ENCODE assay signal across 9 mouse cellular contexts in the genomic region with DNA sequence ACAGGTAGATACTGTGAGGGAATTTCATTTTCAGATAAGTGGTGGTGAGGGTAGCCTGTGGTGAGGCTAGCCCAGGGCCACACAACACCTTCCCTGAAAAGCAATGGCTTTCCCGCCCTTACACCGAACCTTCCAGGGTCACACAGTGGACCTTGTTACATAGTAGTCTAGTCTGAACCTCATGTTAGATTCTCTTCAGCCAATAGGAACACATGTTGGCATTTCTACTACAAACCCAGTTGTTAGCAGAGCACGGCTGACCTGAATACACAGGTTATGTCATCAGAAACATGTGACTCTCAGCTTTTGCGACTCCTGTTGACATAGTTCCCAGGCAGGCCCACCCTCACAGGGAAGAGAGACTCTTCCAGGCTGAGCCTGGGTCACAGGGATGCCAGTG. TPM values are rescaled to one million over a fixed set of nuclear protein-coding genes. Genes with fewer than 3 reads are reported as not detected.
DNase-seq lines count a peak whose midpoint lies in the region; ATAC-seq and TF ChIP-seq lines count a peak whose summit lies in the region.
"Had no signal": no experiment of that assay in that cellular context is flagged by ENCODE, and none has a peak within 500 bp of the region (broad histone marks: within the 10 kb centered on the region; RNA-seq: fewer than 3 reads in every experiment).

No protein-coding gene starts in this region.

- H3K27ac ChIP-seq in kidney, embryonic 15.5 days = peak overlapping the region; percentile 88
- peak overlapping the region; percentile 81 for H3K27ac ChIP-seq in embryonic facial prominence, embryonic 13.5 days
- peak overlapping the region; percentile 87 for H3K27ac ChIP-seq in embryonic facial prominence, embryonic 15.5 days (replicated peaks)
- peak overlapping the region; percentile 55 for H3K27ac ChIP-seq in liver, embryonic 12.5 days
- H3K27ac ChIP-seq in gastrocnemius, adult 2 months = no peak overlapping the region

- no peaks in the 10 kb centered on the region for H3K27me3 ChIP-seq in kidney, embryonic 15.5 days
- H3K27me3 ChIP-seq in embryonic facial prominence, embryonic 13.5 days = no peaks in the 10 kb centered on the region
- no peaks in the 10 kb centered on the region for H3K27me3 ChIP-seq in embryonic facial prominence, embryonic 15.5 days
- H3K27me3 ChIP-seq in liver, embryonic 12.5 days (replicated peaks) = no peaks in the 10 kb centered on the region

- no peak overlapping the region for H3K4me3 ChIP-seq in kidney, embryonic 15.5 days (replicated peaks)
- H3K4me3 ChIP-seq in embryonic facial prominence, embryonic 13.5 days = no peak overlapping the region
- no peak overlapping the region for H3K4me3 ChIP-seq in embryonic facial prominence, embryonic 15.5 days (replicated peaks)
- no peak overlapping the region for H3K4me3 ChIP-seq in liver, embryonic 12.5 days
- no peak overlapping the region for H3K4me3 ChIP-seq in gastrocnemius, adult 2 months

- no peak overlapping the region for H3K9ac ChIP-seq in kidney, embryonic 15.5 days
- peak overlapping the region; percentile 32; the same call in 1 of the 2 replicates for H3K9ac ChIP-seq in embryonic facial prominence, embryonic 13.5 days
- no peak overlapping the region for H3K9ac ChIP-seq in embryonic facial prominence, embryonic 15.5 days
- no peak overlapping the region for H3K9ac ChIP-seq in liver, embryonic 12.5 days

- no peaks in the 10 kb centered on the region; the same call in 1 of the 2 replicates for H3K9me3 ChIP-seq in kidney, embryonic 15.5 days (replicated peaks)
- peaks cover 5% of the 10 kb centered on the region; the same call in 1 of the 2 replicates for H3K9me3 ChIP-seq in embryonic facial prominence, embryonic 13.5 days
- no peaks in the 10 kb centered on the region for H3K9me3 ChIP-seq in embryonic facial prominence, embryonic 15.5 days (replicated peaks)
- H3K9me3 ChIP-seq in liver, embryonic 12.5 days (replicated peaks) = no peaks in the 10 kb centered on the region

- no peak overlapping the region for H3K4me2 ChIP-seq in kidney, embryonic 15.5 days
- no peak overlapping the region for H3K4me2 ChIP-seq in embryonic facial prominence, embryonic 13.5 days
- peak overlapping the region; percentile 2; the same call in 1 of the 2 replicates for H3K4me2 ChIP-seq in embryonic facial prominence, embryonic 15.5 days (replicated peaks)
- H3K4me2 ChIP-seq in liver, embryonic 12.5 days = no peak overlapping the region

- no peak for DNase-seq in kidney, adult 11 months
- DNase-seq in cerebellum, adult 11 months = no peak
- no peak for DNase-seq in gastrocnemius, adult 2 months
- DNase-seq: cerebellum, adult 18-20 months had no signal

- peaks cover 58% of the 10 kb centered on the region for H3K4me1 ChIP-seq in kidney, embryonic 15.5 days
- H3K4me1 ChIP-seq in embryonic facial prominence, embryonic 13.5 days = peaks cover 48% of the 10 kb centered on the region
- H3K4me1 ChIP-seq in embryonic facial prominence, embryonic 15.5 days = peaks cover 38% of the 10 kb centered on the region
- peaks cover 26% of the 10 kb centered on the region for H3K4me1 ChIP-seq in liver, embryonic 12.5 days

- intact Hi-C loops in gastrocnemius, adult 2 months (cut with DNase I) = no loop called here

- H3K36me3 ChIP-seq in kidney, embryonic 15.5 days = peaks cover 20% of the 10 kb centered on the region
- H3K36me3 ChIP-seq in embryonic facial prominence, embryonic 13.5 days = peaks cover 15% of the 10 kb centered on the region
- H3K36me3 ChIP-seq in embryonic facial prominence, embryonic 15.5 days = 0 out of 2 replicates have a peak, but pooled peaks cover 6% of the 10 kb centered on the region
- H3K36me3 ChIP-seq in liver, embryonic 12.5 days = 0 out of 2 replicates have a peak, but pooled peaks cover 2% of the 10 kb centered on the region

- WGBS in kidney, embryonic 15.5 days = 71% methylated on average over 4 of the region's 4 CpGs
- WGBS in embryonic facial prominence, embryonic 13.5 days = 74% methylated on average over 4 of the region's 4 CpGs
- 77% methylated on average over 4 of the region's 4 CpGs for WGBS in embryonic facial prominence, embryonic 15.5 days
- 56% methylated on average over 4 of the region's 4 CpGs for WGBS in liver, embryonic 12.5 days (ENCODE audit: insufficient replicate concordance)

- peak; percentile 24; the same call in 1 of the 2 replicates for ATAC-seq in kidney, embryonic 15.5 days (replicated peaks; ENCODE audit: low FRiP score)
- ATAC-seq in embryonic facial prominence, embryonic 13.5 days (ENCODE audit: insufficient number of reproducible peaks, insufficient read depth, low FRiP score, low TSS enrichment, low read depth) = no peak
- no peak for ATAC-seq in embryonic facial prominence, embryonic 15.5 days (ENCODE audit: insufficient number of reproducible peaks, low FRiP score, low TSS enrichment, low read depth)
- ATAC-seq in liver, embryonic 12.5 days = peak; percentile 68

- TF ChIP-seq CTCF in gastrocnemius, adult 2 months (IDR thresholded peaks at IDR 0.05) = no peak

RNA-seq across cellular contexts. Expression of gene Zfp618, which starts 33.9 kb away (rescaled TPM):
- polyA plus RNA-seq in kidney, embryonic 15.5 days (2015; fragmentation: Nextera tagmentation; extraction: Ambion mirVana) = 35.2 and 39.5 TPM in 2 replicates
- 33.3 and 40.4 TPM in 2 replicates for polyA plus RNA-seq in embryonic facial prominence, embryonic 13.5 days (2015; fragmentation: Nextera tagmentation; extraction: Ambion mirVana)
- polyA plus RNA-seq in embryonic facial prominence, embryonic 15.5 days (2015; fragmentation: Nextera tagmentation; extraction: Ambion mirVana) = 16.6 and 22.7 TPM in 2 replicates
- polyA plus RNA-seq in liver, embryonic 12.5 days (2016; fragmentation: Nextera tagmentation; extraction: Ambion mirVana) = 4.4 and 5.8 TPM in 2 replicates
- total RNA-seq in gastrocnemius, adult 2 months (2021) = under 1 TPM; 0.18 to 0.20 TPM
- total RNA-seq: neutrophil, adult 5-6 weeks had no signal

Comparison
In these comparisons a context has a peak if more than half of its experiments do, and no peak if none do; other contexts are left out.
1. ATAC-seq: peak in kidney, embryonic 15.5 days (single experiment) and liver, embryonic 12.5 days (single experiment); none in embryonic facial prominence, embryonic 13.5 days (single experiment) and embryonic facial prominence, embryonic 15.5 days (single experiment).